Mouse (Mus musculus) CH12.LX (cell line): ENCODE measurements at regions not wholly inside any gene's neighbourhood (a gene's known extent, or its start where the extent isn't known, plus 50 kb on each side); places are given as distances from the start of the nearest gene placed in this dataset.

Experiments used
- CHD1 ChIP-seq: IDR thresholded peaks from 2 replicates; pipeline ENCODE4 v1.6.1; 2012; ENCODE audit warnings: low read depth, low read length, improper control_type of control experiment, inconsistent platforms
- CHD2 ChIP-seq: IDR thresholded peaks from 2 replicates; pipeline ENCODE4 v1.6.1; 2011; ENCODE audit warnings: low read length, improper control_type of control experiment
- CTCF ChIP-seq, 2 experiments: IDR thresholded peaks in 1 of 2; conservative IDR thresholded peaks in 1 of 2; 2 replicates each; pipeline ENCODE4 v1.5.1; 2011 to 2012; ENCODE audit warnings: low read depth in 2 of 2, low read length in 2 of 2, improper control_type of control experiment in 1 of 2, inconsistent platforms in 1 of 2, mild to moderate bottlenecking in 1 of 2, moderate library complexity in 1 of 2
- ELF1 ChIP-seq: IDR thresholded peaks from 2 replicates; pipeline ENCODE4 v1.6.1; 2014; ENCODE audit warnings: low read depth, mild to moderate bottlenecking, inconsistent platforms, low read length, improper control_type of control experiment
- EP300 ChIP-seq: IDR thresholded peaks from 2 replicates; pipeline ENCODE4 v1.6.1; 2011; ENCODE audit warnings: low read length, improper control_type of control experiment
- JUN ChIP-seq: IDR thresholded peaks from 2 replicates; pipeline ENCODE4 v1.6.1; 2011; ENCODE audit warnings: low read depth, mild to moderate bottlenecking, low read length, improper control_type of control experiment, moderate library complexity; ENCODE audit not compliant: insufficient read depth
- MAX ChIP-seq: IDR thresholded peaks from 2 replicates; pipeline ENCODE4 v1.6.1; 2011; ENCODE audit warnings: low read length, improper control_type of control experiment
- POLR2A ChIP-seq: IDR thresholded peaks from 2 replicates; pipeline ENCODE4 v1.6.1; 2011; ENCODE audit warnings: low read depth, mild to moderate bottlenecking, improper control_type of control experiment, low read length
- TCF12 ChIP-seq: IDR thresholded peaks from 2 replicates; pipeline ENCODE4 v1.6.1; 2014; ENCODE audit warnings: low read depth, mild to moderate bottlenecking, inconsistent platforms, low read length, improper control_type of control experiment
- USF1 ChIP-seq: IDR thresholded peaks from 2 replicates; pipeline ENCODE4 v1.6.1; 2014; ENCODE audit warnings: low read depth, mild to moderate bottlenecking, inconsistent platforms, low read length, improper control_type of control experiment

- TF ChIP-seq CHD2 (no peak), TCF12 (no peak), USF1 (no peak), ELF1 (no peak), CTCF (conservative IDR thresholded peaks at IDR 0.05 in 1 of 2, IDR thresholded peaks at IDR 0.05 in 1 of 2; ENCODE audit: low read depth in 2 of 2, low read length in 2 of 2) (no peak), EP300 (no peak), MAX (no peak), JUN (no peak), POLR2A (no peak), CHD1 (no peak)
These were observed 207.5 kb downstream of the Gm5447 start for GRCm38 (mm10) chr13:31181530-31181929.
